Mouse (Mus musculus): Measurements from ENCODE around the gene Mvp. TPM values are rescaled to one million over a fixed set of nuclear protein-coding genes. Genes with fewer than 3 reads are reported as not detected.
A peak's percentile ranks its signal among the peaks of the same experiment; 100 is the strongest.

Gene Mvp
- total and polyA plus RNA-seq, 3 experiments: 19.8 to 20.6 TPM; not detected in 1

GRCm38 (mm10) chr7:127041851-127042672, 27.6 kb upstream of the Mvp start, which contains the start of gene Kif22 (continued):
- TF ChIP-seq TCF12 (IDR thresholded peaks at IDR 0.05; ENCODE audit: low read depth, low read length) (peak; percentile 31; the same call in 1 of the 2 replicates), POLR2A (IDR thresholded peaks at IDR 0.05; ENCODE audit: control insufficient read depth in 1 of 2, insufficient read depth in 1 of 2, low read depth in 1 of 2, low read length in 2 of 2, poor library complexity in 1 of 2) (peak; percentile 85 to 87), RAD21 (IDR thresholded peaks at IDR 0.05; ENCODE audit: low read depth, low read length) (no peak), TBP (IDR thresholded peaks at IDR 0.05; ENCODE audit: low read depth, low read length) (peak; percentile 89), GABPA (IDR thresholded peaks at IDR 0.05; ENCODE audit: low read depth, low read length) (no peak), MYB (IDR thresholded peaks at IDR 0.05; ENCODE audit: low read depth, low read length) (peak; percentile 52; the same call in 1 of the 2 replicates), ZKSCAN1 (IDR thresholded peaks at IDR 0.05; ENCODE audit: low read depth, low read length) (0 out of 2 replicates have a peak, but pooled peaks have one; percentile 5), NELFE (IDR thresholded peaks at IDR 0.05; ENCODE audit: low read depth, low read length) (peak; percentile 81), MYC (IDR thresholded peaks at IDR 0.05; ENCODE audit: low read depth, low read length) (no peak), ZNF384 (IDR thresholded peaks at IDR 0.05; ENCODE audit: low read depth, low read length) (no peak), USF1 (IDR thresholded peaks at IDR 0.05; ENCODE audit: low read depth, low read length) (no peak), CHD2 (IDR thresholded peaks at IDR 0.05; ENCODE audit: low read length) (peak; percentile 28; the same call in 1 of the 2 replicates), EP300 (IDR thresholded peaks at IDR 0.05; ENCODE audit: low read depth in 1 of 2, low read length in 2 of 2) (peak; percentile 6 to 27; a peak in 1 of 4 replicates), MAFK (IDR thresholded peaks at IDR 0.05; ENCODE audit: borderline replicate concordance, low read depth, low read length) (no peak)

- no peak overlapping the region for H3K9ac ChIP-seq (ENCODE audit: control insufficient read depth, low read depth, low read length, poor library complexity, severe bottlenecking)
- no peak for TF ChIP-seq MAX (IDR thresholded peaks at IDR 0.05; ENCODE audit: low read length)
- TF ChIP-seq SIN3A (IDR thresholded peaks at IDR 0.05; ENCODE audit: low read length): peak; percentile 52; the same call in 1 of the 2 replicates
- TF ChIP-seq POLR2A (IDR thresholded peaks at IDR 0.05; ENCODE audit: control insufficient read depth in 1 of 2, insufficient read depth in 1 of 2, low read depth in 1 of 2, low read length in 2 of 2, poor library complexity in 1 of 2): no peak
- no peak for TF ChIP-seq POLR2AphosphoS2 (IDR thresholded peaks at IDR 0.05; ENCODE audit: low read length)
- no peak for TF ChIP-seq KAT2A (conservative IDR thresholded peaks at IDR 0.05; ENCODE audit: low read depth, low read length)
- no peak for TF ChIP-seq ZC3H11A (IDR thresholded peaks at IDR 0.05; ENCODE audit: low read depth, low read length)
- TF ChIP-seq ZMIZ1 (IDR thresholded peaks at IDR 0.05; ENCODE audit: low read depth, low read length): no peak
- peak; percentile 10 to 30; a peak in 2 of 4 replicates for TF ChIP-seq EP300 (IDR thresholded peaks at IDR 0.05; ENCODE audit: low read depth in 1 of 2, low read length in 2 of 2)
- TF ChIP-seq GABPA (IDR thresholded peaks at IDR 0.05; ENCODE audit: low read depth, low read length): peak; percentile 85
- no peak for TF ChIP-seq NRF1 (IDR thresholded peaks at IDR 0.05; ENCODE audit: insufficient read depth, low read depth, low read length, poor library complexity, severe bottlenecking)
- TF ChIP-seq CHD1 (IDR thresholded peaks at IDR 0.05; ENCODE audit: low read depth, low read length): no peak
- no peak for TF ChIP-seq USF2 (IDR thresholded peaks at IDR 0.05; ENCODE audit: borderline replicate concordance in 1 of 2, insufficient read depth in 1 of 2, low read depth in 1 of 2, low read length in 2 of 2)
- no peak for TF ChIP-seq ELF1 (IDR thresholded peaks at IDR 0.05; ENCODE audit: low read depth, low read length)
- no peak for TF ChIP-seq RCOR1 (IDR thresholded peaks at IDR 0.05; ENCODE audit: low read depth, low read length)
- no peak for TF ChIP-seq MYC (IDR thresholded peaks at IDR 0.05; ENCODE audit: low read depth, low read length)
- TF ChIP-seq GATA1 (IDR thresholded peaks at IDR 0.05; ENCODE audit: low read depth, low read length): peak; percentile 57
- no peak for TF ChIP-seq SMC3 (IDR thresholded peaks at IDR 0.05; ENCODE audit: low read depth, low read length)
- TF ChIP-seq CTCF (IDR thresholded peaks at IDR 0.05 in 2 of 3, conservative IDR thresholded peaks at IDR 0.05 in 1 of 3; ENCODE audit: control insufficient read depth in 1 of 3, insufficient read depth in 1 of 3, low read depth in 2 of 3, low read length in 3 of 3, poor library complexity in 1 of 3, severe bottlenecking in 1 of 3): no peak
- TF ChIP-seq MEF2A (IDR thresholded peaks at IDR 0.05; ENCODE audit: extremely low read depth, insufficient replicate concordance, low read depth, low read length, poor library complexity, severe bottlenecking): no peak
- no peak for TF ChIP-seq TCF12 (IDR thresholded peaks at IDR 0.05; ENCODE audit: low read depth, low read length)
- no peak for TF ChIP-seq USF1 (IDR thresholded peaks at IDR 0.05; ENCODE audit: low read depth, low read length)
- TF ChIP-seq ZNF384 (IDR thresholded peaks at IDR 0.05; ENCODE audit: low read depth, low read length): no peak
- no peak for TF ChIP-seq JUND (IDR thresholded peaks at IDR 0.05; ENCODE audit: low read depth, low read length)
- no peak for TF ChIP-seq E2F4 (IDR thresholded peaks at IDR 0.05; ENCODE audit: borderline replicate concordance, low read depth, low read length)
- no peak for TF ChIP-seq TAL1 (IDR thresholded peaks at IDR 0.05; ENCODE audit: low read length)
Observed at GRCm38 (mm10) chr7:127031244-127031643, 16.8 kb upstream of the Mvp start.

More at GRCm38 (mm10) chr7:127031244-127031643, 16.8 kb upstream of the Mvp start:
- H3K27me3 ChIP-seq (ENCODE audit: control insufficient read depth in 1 of 2, insufficient read depth in 2 of 2, low read length in 2 of 2): no peaks in the 10 kb centered on the region
- H3K4me3 ChIP-seq (ENCODE audit: control insufficient read depth in 1 of 2, insufficient read depth in 1 of 2, low read depth in 2 of 2, low read length in 2 of 2): no peak overlapping the region
- peaks cover under 1% of the 10 kb centered on the region for H3K79me2 ChIP-seq (ENCODE audit: control insufficient read depth, insufficient read depth, low read length, poor library complexity)
- peaks cover 37 to 40% of the 10 kb centered on the region in 2 experiments for H3K36me3 ChIP-seq (ENCODE audit: control insufficient read depth in 1 of 2, insufficient read depth in 2 of 2, low read length in 2 of 2)
- peak; percentile 56 for DNase-seq (ENCODE audit: low read depth, low spot score)
- H3K4me1 ChIP-seq (ENCODE audit: control insufficient read depth in 1 of 2, insufficient read depth in 2 of 2, low read length in 2 of 2): peaks cover 28 to 36% of the 10 kb centered on the region in 2 experiments
- peak overlapping the region; percentile 89; the same call in 1 of the 2 replicates for H3K27ac ChIP-seq (ENCODE audit: control insufficient read depth, low read depth, low read length)
- no peaks in the 10 kb centered on the region for H3K9me3 ChIP-seq (replicated peaks; ENCODE audit: insufficient read depth, low read length)
